Mouse (Mus musculus) small intestine, adult 2 months (tissue): ENCODE measurements around the gene Fuca1.
A peak's percentile ranks its signal among the peaks of the same experiment; 100 is the strongest.

Experiments used
- CTCF ChIP-seq: fragments of 200-500 bp; IDR thresholded peaks from 2 replicates; pipeline ENCODE4 v1.5.1; 2012; ENCODE audit warnings: low read depth, mild to moderate bottlenecking, control low read depth, inconsistent platforms, low read length, moderate library complexity, mixed read lengths; ENCODE audit not compliant: insufficient replicate concordance, insufficient read length; ENCODE audit errors: extremely low read depth
- POLR2A ChIP-seq: fragments of 200-500 bp; IDR thresholded peaks from 2 replicates; pipeline ENCODE4 v1.6.1; 2012; ENCODE audit warnings: low read depth, mild to moderate bottlenecking, control low read depth, inconsistent platforms, low read length, moderate library complexity

GRCm38 (mm10) chr4:135986943-135987710 is 66.6 kb downstream of the Fuca1 start, which contains the start of gene Pithd1:
- TF ChIP-seq POLR2A, result peak; percentile 85
- no peak for TF ChIP-seq CTCF
